Mouse (Mus musculus) hindbrain, embryonic 14.5 days (tissue): ENCODE results near the gene Acadm. TPM values are rescaled to one million over a fixed set of nuclear protein-coding genes. Genes with fewer than 3 reads are reported as not detected.

Experiments used
- ATAC-seq: fragments of 200-750 bp; cut with Nextera tagmentation; 2 replicates; pipeline ENCODE4 v1.8.0; 2017; ENCODE audit warnings: moderate number of reproducible peaks, mild to moderate bottlenecking, moderate TSS enrichment, moderate library complexity; ENCODE audit not compliant: low FRiP score
- DNase-seq: peaks from one replicate; pipeline ENCODE4 v3.0.0-alpha.2; 2015; ENCODE audit warnings: low spot score
- H3K27ac ChIP-seq: fragments of 300-500 bp; sonication (generic); 2 replicates; pipeline ENCODE4 v1.5.1; 2014; ENCODE audit warnings: mild to moderate bottlenecking, moderate library complexity
- H3K27me3 ChIP-seq: fragments of 300-500 bp; sonication (generic); 2 replicates; pipeline ENCODE4 v1.6.1; 2014; ENCODE audit warnings: mild to moderate bottlenecking, low read length, mixed read lengths; ENCODE audit not compliant: control insufficient read depth, insufficient read depth
- H3K36me3 ChIP-seq: fragments of 300-500 bp; sonication (generic); replicated peaks from 2 replicates; pipeline ENCODE4 v1.6.1; 2014; ENCODE audit not compliant: control insufficient read depth, insufficient read depth
- H3K4me1 ChIP-seq: fragments of 300-500 bp; sonication (generic); replicated peaks from 2 replicates; pipeline ENCODE4 v1.6.1; 2014; ENCODE audit warnings: antibody characterized with exemption, low read length, mixed read lengths; ENCODE audit not compliant: control insufficient read depth, insufficient read depth
- H3K4me2 ChIP-seq: fragments of 300-500 bp; sonication (generic); replicated peaks from 2 replicates; pipeline ENCODE4 v1.6.1; 2014; ENCODE audit warnings: mild to moderate bottlenecking, moderate library complexity
- H3K4me3 ChIP-seq: fragments of 300-500 bp; sonication (generic); replicated peaks from 2 replicates; pipeline ENCODE4 v1.5.1; 2014; ENCODE audit warnings: mild to moderate bottlenecking, low read length
- H3K9ac ChIP-seq: fragments of 300-500 bp; sonication (generic); 2 replicates; pipeline ENCODE4 v1.6.1; 2014
- H3K9me3 ChIP-seq: fragments of 300-500 bp; sonication (generic); 2 replicates; pipeline ENCODE4 v1.6.1; 2016; ENCODE audit warnings: low read length; ENCODE audit not compliant: control insufficient read depth
- WGBS: fragments of 180-500 bp; shearing (Covaris S2); extraction: QIAGEN DNeasy Blood & Tissue Kit; methylation state at CpG from one replicate; pipeline ENCODE4 v1.1.7; 2014; 5-methylcytosine and 5-hydroxymethylcytosine counted together
- polyA plus RNA-seq: library from polyadenylated mRNA; unstranded; fragments of >200 nt; fragmentation: Nextera tagmentation; extraction: Ambion mirVana; gene quantifications from 2 replicates; pipeline ENCODE4 v1.2.1, GENCODE M21; 2014

The Acadm gene
- polyA plus RNA-seq, 1 experiment from 2014 or later: 69.6 TPM

GRCm38 (mm10) chr3:153926333-153926732 is 18.1 kb downstream of the Acadm start:
- ATAC-seq: no peak
- H3K4me2 ChIP-seq: no peak overlapping the region
- 92% methylated on average over 7 of the region's 7 CpGs for WGBS
- no peak overlapping the region for H3K27ac ChIP-seq
- no peak overlapping the region for H3K4me3 ChIP-seq
- H3K36me3 ChIP-seq: peaks cover 47% of the 10 kb centered on the region
- H3K4me1 ChIP-seq: no peaks in the 10 kb centered on the region
- no peak overlapping the region for H3K9ac ChIP-seq
- no peaks in the 10 kb centered on the region for H3K9me3 ChIP-seq
- DNase-seq: no peak
- no peaks in the 10 kb centered on the region for H3K27me3 ChIP-seq

- Histone ChIP-seq H3K27ac (no peak overlapping the region), H3K4me1 (no peaks in the 10 kb centered on the region), H3K9me3 (no peaks in the 10 kb centered on the region), H3K4me2 (no peak overlapping the region), H3K9ac (no peak overlapping the region), H3K36me3 (peaks cover 31% of the 10 kb centered on the region), H3K27me3 (no peaks in the 10 kb centered on the region), H3K4me3 (no peak overlapping the region)
- DNase-seq (no peak), ATAC-seq (no peak)
- WGBS: 92% methylated on average over 10 of the region's 10 CpGs
These were observed 23.1 kb downstream of the Acadm start for GRCm38 (mm10) chr3:153921147-153921910.

- H3K27me3 ChIP-seq: no peaks in the 10 kb centered on the region
- no peak for ATAC-seq
- H3K36me3 ChIP-seq: peaks cover 11% of the 10 kb centered on the region; the same call in 1 of the 2 replicates
- DNase-seq: no peak
- no peaks in the 10 kb centered on the region for H3K9me3 ChIP-seq
- no peak overlapping the region for H3K4me3 ChIP-seq
- H3K4me2 ChIP-seq: no peak overlapping the region
- 8% methylated on average over 1 of the region's 1 CpGs for WGBS
- no peak overlapping the region for H3K27ac ChIP-seq
- H3K9ac ChIP-seq: no peak overlapping the region
- 0 out of 2 replicates have a peak, but pooled peaks cover 5% of the 10 kb centered on the region for H3K4me1 ChIP-seq
These were observed 27.2 kb downstream of the Acadm start for GRCm38 (mm10) chr3:153917200-153917599.

- no peak for ATAC-seq
- Histone ChIP-seq H3K4me1 (peaks cover 23% of the 10 kb centered on the region), H3K9me3 (no peaks in the 10 kb centered on the region), H3K4me3 (peak overlapping the region; percentile 70), H3K4me2 (peak overlapping the region; percentile 71), H3K27ac (peak overlapping the region; percentile 93), H3K36me3 (peaks cover 25% of the 10 kb centered on the region), H3K27me3 (no peaks in the 10 kb centered on the region), H3K9ac (peak overlapping the region; percentile 77)
- no peak for DNase-seq
- 53% methylated on average over 6 of the region's 6 CpGs for WGBS
These were observed 30.8 kb downstream of the Acadm start for GRCm38 (mm10) chr3:153913510-153914243.

- WGBS: 1% methylated on average over 65 of the region's 65 CpGs
- peak; percentile 98 for DNase-seq
- Histone ChIP-seq H3K27ac (peak within 1 kb of the TSS; percentile 93), H3K36me3 (peaks cover 34% of the 10 kb centered on the region), H3K4me3 (peak within 1 kb of the TSS; percentile 70), H3K9ac (peak within 1 kb of the TSS; percentile 77), H3K4me2 (peak within 1 kb of the TSS; percentile 71), H3K9me3 (no peaks in the 10 kb centered on the region), H3K27me3 (no peaks in the 10 kb centered on the region), H3K4me1 (peaks cover 23% of the 10 kb centered on the region)
- peak; percentile 98 for ATAC-seq
These were observed 31.6 kb downstream of the Acadm start, which contains the start of gene Rabggtb for GRCm38 (mm10) chr3:153912546-153913509. Gene Rabggtb (minus strand): TSS chr3:153913009.

- H3K4me1 ChIP-seq: peaks cover 23% of the 10 kb centered on the region
- H3K9me3 ChIP-seq: no peaks in the 10 kb centered on the region
- H3K4me2 ChIP-seq: peak overlapping the region; percentile 71
- no peak for DNase-seq
- WGBS: 5% methylated on average over 12 of the region's 12 CpGs
- peak overlapping the region; percentile 70 for H3K4me3 ChIP-seq
- H3K27ac ChIP-seq: peak overlapping the region; percentile 93
- ATAC-seq: no peak
- H3K9ac ChIP-seq: peak overlapping the region; percentile 77
- peaks cover 42% of the 10 kb centered on the region for H3K36me3 ChIP-seq
- H3K27me3 ChIP-seq: no peaks in the 10 kb centered on the region
These were observed 32.5 kb downstream of the Acadm start for GRCm38 (mm10) chr3:153911882-153912440.

- no peak overlapping the region for H3K27ac ChIP-seq
- peaks cover 48% of the 10 kb centered on the region for H3K36me3 ChIP-seq
- H3K27me3 ChIP-seq: no peaks in the 10 kb centered on the region
- no peak for DNase-seq
- H3K4me1 ChIP-seq: peaks cover 23% of the 10 kb centered on the region
- H3K4me3 ChIP-seq: peak overlapping the region; percentile 70
- H3K9ac ChIP-seq: peak overlapping the region; percentile 77
- H3K9me3 ChIP-seq: no peaks in the 10 kb centered on the region
- 52% methylated on average over 8 of the region's 8 CpGs for WGBS
- no peak for ATAC-seq
- peak overlapping the region; percentile 71 for H3K4me2 ChIP-seq
These were observed 33.1 kb downstream of the Acadm start for GRCm38 (mm10) chr3:153911197-153911881.

GRCm38 (mm10) chr3:153910489-153910888 is 33.9 kb downstream of the Acadm start:
- H3K4me1 ChIP-seq: peaks cover 23% of the 10 kb centered on the region
- ATAC-seq (no peak), DNase-seq (no peak)
- WGBS: 74% methylated on average over 7 of the region's 7 CpGs
- H3K27me3 ChIP-seq: no peaks in the 10 kb centered on the region
- no peak overlapping the region for H3K4me3 ChIP-seq
- H3K9me3 ChIP-seq: no peaks in the 10 kb centered on the region
- peak overlapping the region; percentile 71 for H3K4me2 ChIP-seq
- H3K27ac ChIP-seq: no peak overlapping the region
- H3K9ac ChIP-seq: no peak overlapping the region
- H3K36me3 ChIP-seq: peaks cover 57% of the 10 kb centered on the region
